Mouse (Mus musculus) olfactory bulb, adult 2 months (tissue): ENCODE results near the gene Secisbp2. TPM values are rescaled to one million over a fixed set of nuclear protein-coding genes. Genes with fewer than 3 reads are reported as not detected.

ENCODE experiments used
- H3K27ac ChIP-seq: fragments of 200-500 bp; 2 replicates; pipeline ENCODE4 v1.5.1; 2012; ENCODE audit warnings: low read depth, low read length; ENCODE audit not compliant: insufficient read depth
- H3K4me1 ChIP-seq: fragments of 200-500 bp; 2 replicates; pipeline ENCODE4 v1.6.1; 2012; ENCODE audit warnings: low read length; ENCODE audit not compliant: control insufficient read depth, insufficient read depth
- H3K4me3 ChIP-seq: fragments of 200-500 bp; 2 replicates; pipeline ENCODE4 v1.5.1; 2012; ENCODE audit warnings: mild to moderate bottlenecking, low read depth, low read length, moderate library complexity; ENCODE audit not compliant: insufficient read depth
- CTCF ChIP-seq: fragments of 200-500 bp; IDR thresholded peaks from 2 replicates; pipeline ENCODE4 v1.5.1; 2012; ENCODE audit warnings: low read depth, mild to moderate bottlenecking, low read length, moderate library complexity; ENCODE audit not compliant: insufficient read depth
- POLR2A ChIP-seq: fragments of 200-500 bp; IDR thresholded peaks from 2 replicates; pipeline ENCODE4 v1.6.1; 2012; ENCODE audit warnings: mild to moderate bottlenecking, low read depth, low read length, moderate library complexity; ENCODE audit not compliant: insufficient read depth
- WGBS: fragments of 180-500 bp; shearing (Covaris S2); methylation state at CpG from one replicate; pipeline ENCODE4 v1.1.7; 2018; 5-methylcytosine and 5-hydroxymethylcytosine counted together
- polyA plus RNA-seq: library from polyadenylated mRNA; stranded (reverse); fragments of >200 nt; gene quantifications from 2 replicates; pipeline ENCODE4 v1.2.4, GENCODE M21; 2012; ENCODE audit warnings: low replicate concordance; ENCODE audit not compliant: missing spikeins, insufficient read depth, insufficient read length

Secisbp2 gene
- polyA plus RNA-seq, 1 experiment, result not detected

DNA sequence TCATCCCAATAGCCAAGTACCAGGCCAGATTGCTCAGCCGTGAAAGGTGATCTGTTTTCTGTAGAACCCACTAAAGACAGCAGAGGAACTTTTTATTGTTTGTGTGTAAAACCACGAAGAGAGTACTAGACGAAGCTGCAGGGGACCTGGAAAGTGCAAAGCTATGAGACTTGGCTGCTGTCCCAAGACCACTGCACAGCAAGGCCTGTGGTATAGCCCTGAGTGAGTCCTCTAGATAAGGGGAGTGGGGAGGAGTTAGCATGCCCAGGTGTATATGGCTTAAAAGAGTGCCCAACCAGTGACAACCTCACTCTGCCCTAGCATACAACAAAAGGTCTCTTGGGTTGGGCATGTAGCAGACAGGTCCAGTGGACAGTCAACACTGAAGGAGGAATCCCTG lies 37.2 kb downstream of the Secisbp2 start:
- 45% methylated on average over 3 of the region's 3 CpGs for WGBS
- no peak for TF ChIP-seq POLR2A
- no peak for TF ChIP-seq CTCF
- no peaks in the 10 kb centered on the region for H3K4me1 ChIP-seq
- H3K27ac ChIP-seq, result no peak overlapping the region
- no peak overlapping the region for H3K4me3 ChIP-seq

DNA sequence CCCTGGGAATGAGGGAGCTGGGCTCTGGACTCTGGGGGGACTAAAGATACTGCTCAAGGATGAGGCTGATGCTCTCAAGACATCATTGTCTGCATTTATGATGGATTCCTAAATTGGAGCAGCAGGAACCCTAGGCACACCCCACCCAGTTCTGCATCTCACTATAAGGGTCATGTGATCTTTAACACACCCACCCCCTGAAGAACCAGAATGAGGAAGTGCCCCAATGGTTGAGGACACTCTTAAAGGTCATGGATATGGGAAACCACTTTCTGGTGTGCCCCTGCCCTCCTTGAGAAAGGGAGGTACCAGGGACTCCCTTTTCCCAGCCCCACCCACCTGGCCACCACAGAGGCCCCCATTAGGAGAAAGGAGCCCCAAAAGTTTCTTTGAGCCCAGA lies 45.0 kb downstream of the Secisbp2 start:
- no peaks in the 10 kb centered on the region for H3K4me1 ChIP-seq
- no peak overlapping the region for H3K27ac ChIP-seq
- no peak overlapping the region for H3K4me3 ChIP-seq
- no peak for TF ChIP-seq POLR2A
- no peak for TF ChIP-seq CTCF

DNA sequence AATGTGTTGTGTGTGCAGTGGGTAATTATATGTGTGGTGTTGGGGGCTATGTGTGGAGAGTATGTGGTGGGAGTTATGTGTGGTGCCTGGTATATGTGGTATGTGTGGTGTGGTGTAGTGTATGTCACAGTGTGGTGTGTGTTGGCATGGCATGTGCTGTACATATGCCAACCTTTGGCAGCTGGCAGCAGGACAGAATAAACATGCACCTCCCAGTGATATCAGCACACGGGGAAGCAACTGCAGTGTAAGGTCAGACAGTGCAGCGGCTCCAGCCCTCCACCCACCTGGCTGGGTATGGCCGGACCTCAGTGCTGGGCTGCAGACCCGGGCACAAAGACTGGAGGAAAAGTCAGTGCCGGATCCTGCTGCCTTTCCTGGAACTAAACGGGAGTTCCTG lies 46.0 kb downstream of the Secisbp2 start:
- H3K4me3 ChIP-seq, result no peak overlapping the region
- no peaks in the 10 kb centered on the region for H3K4me1 ChIP-seq
- H3K27ac ChIP-seq, result no peak overlapping the region
- TF ChIP-seq POLR2A (no peak), CTCF (no peak)
- 76% methylated on average over 6 of the region's 6 CpGs for WGBS

DNA sequence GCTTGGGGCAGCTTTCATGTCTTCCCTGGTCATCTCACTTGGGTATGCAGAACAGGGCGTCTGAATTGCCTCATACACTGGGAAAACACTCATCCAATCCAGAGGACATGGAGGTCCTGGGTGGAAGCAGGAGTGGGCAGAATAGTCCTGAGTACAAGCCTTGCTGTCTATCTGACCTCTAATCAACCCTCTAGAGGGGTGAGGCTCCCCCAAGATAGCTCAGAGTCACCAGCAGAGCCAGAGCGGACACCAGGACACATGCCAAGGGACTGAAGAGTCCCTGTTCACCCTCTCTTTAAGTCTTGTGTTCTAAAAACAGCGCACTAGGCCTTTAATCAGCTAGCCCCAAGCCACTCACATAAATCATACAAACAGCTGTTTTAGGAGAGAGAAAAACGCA lies 46.4 kb downstream of the Secisbp2 start:
- 80% methylated on average over 4 of the region's 4 CpGs for WGBS
- TF ChIP-seq POLR2A (no peak), CTCF (no peak)
- H3K4me3 ChIP-seq, result no peak overlapping the region
- H3K4me1 ChIP-seq, result no peaks in the 10 kb centered on the region
- H3K27ac ChIP-seq, result no peak overlapping the region

DNA sequence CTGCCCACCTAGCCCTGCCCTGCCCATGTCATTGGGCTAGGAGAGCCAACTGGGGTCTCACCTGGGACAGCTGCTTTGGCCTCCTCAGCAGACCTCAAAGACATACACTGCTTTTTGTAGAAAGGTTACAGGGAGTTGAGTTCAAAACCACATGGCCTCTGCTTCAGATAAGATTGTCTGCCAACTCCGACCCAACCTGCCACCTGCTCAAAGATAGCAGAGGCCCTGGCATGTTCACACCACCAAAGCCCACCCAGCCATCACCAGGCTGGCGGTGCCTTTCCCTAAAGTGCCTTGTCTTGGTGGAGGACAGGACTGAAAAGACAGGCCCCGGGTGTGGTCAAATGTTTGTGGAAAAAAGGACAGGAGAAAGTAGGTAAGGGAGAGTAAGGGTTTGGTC lies 46.8 kb downstream of the Secisbp2 start:
- TF ChIP-seq POLR2A (no peak), CTCF (no peak)
- 89% methylated on average over 3 of the region's 3 CpGs for WGBS
- no peak overlapping the region for H3K27ac ChIP-seq
- no peaks in the 10 kb centered on the region for H3K4me1 ChIP-seq
- H3K4me3 ChIP-seq, result no peak overlapping the region

DNA sequence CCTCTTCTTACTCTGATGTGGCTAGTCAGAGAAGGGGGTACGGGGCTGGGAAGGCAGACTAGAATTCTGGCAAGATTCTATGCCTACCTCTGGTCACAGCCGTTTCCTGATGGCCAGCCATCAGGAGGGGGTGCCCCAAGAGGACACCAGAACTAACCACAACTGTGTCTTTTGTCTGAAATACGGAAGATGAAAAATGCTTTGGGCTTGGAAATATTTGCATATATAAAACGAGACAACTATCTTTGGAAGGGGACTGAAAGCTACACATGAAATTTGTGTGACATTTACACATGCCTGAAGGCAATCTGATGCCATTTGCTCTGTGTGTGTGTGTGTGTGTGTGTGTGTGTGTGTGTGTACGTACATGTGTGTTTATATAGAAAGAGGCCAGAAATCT lies 52.4 kb downstream of the Secisbp2 start:
- no peak overlapping the region for H3K4me3 ChIP-seq
- H3K4me1 ChIP-seq, result peaks cover 24% of the 10 kb centered on the region
- TF ChIP-seq POLR2A (no peak), CTCF (no peak)
- WGBS, result 90% methylated on average over 5 of the region's 5 CpGs
- no peak overlapping the region for H3K27ac ChIP-seq

DNA sequence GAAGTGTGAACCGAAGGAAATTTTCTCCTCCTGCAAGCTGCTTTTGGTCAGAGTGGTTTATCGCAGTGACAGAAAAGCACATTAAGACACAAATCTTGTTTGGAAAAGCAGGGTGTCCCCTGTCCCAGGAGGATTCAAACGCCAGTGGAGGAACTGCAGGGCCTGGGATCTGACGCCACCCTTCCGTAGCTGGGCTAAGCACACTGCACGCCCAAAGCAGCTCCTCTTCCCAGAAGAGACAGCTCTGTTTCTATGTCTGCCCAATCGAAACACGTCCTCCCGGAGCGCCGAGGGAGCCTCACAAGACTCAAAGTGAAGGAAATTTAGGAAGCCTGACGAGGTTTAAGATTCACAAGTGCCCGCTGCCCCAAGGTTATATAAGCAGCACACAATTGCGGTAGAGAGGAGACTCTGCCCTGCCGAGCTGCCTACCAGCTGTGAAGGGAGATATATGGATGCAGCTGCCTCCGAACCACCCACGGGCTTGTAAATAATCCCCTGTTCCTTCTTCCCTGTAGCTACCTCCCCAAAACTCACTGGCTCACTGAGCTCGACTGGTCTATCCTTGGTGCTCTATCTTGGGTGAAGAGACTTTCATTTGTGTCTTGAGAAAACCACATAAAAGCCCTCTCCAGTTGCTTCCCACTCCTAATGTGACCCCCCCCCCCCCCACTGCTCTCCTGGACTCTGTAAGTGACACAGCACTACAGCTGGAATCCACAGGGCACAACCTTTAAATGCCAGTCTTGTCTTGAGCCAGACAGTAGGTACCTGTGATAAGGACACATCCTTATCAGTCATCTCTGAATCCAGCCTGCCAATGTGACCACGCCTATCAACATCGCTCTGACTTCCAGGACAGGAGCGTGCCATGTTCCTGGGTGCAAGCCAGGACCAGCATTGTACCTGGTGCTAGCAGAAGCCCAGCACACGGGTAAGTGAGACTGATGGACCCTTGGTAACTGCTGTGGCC lies 54.7 kb downstream of the Secisbp2 start:
- peaks cover 24% of the 10 kb centered on the region for H3K4me1 ChIP-seq
- TF ChIP-seq CTCF (no peak), POLR2A (no peak)
- H3K4me3 ChIP-seq, result no peak overlapping the region
- H3K27ac ChIP-seq, result peak overlapping the region; percentile 95
- WGBS, result 41% methylated on average over 22 of the region's 22 CpGs

DNA sequence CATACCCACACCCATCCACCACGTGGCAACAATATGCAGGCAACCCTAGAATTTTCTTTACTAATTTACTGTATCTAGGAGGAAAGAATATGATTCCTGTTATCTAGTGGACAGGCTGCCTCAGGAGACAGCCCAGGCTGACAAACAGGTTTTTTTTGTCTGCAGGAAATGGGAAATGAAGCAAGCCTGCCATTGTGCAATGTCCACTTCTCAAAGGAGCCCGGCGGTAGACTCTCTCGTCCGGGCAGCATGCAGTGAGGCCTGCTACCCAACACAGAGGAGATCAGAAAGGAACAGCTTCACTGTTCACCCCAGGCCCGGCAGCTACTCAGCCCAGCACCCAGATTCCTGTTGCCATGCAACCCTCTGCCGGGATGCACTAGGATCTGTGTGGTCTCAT lies 59.2 kb downstream of the Secisbp2 start:
- TF ChIP-seq CTCF (no peak), POLR2A (no peak)
- Histone ChIP-seq H3K27ac (no peak overlapping the region), H3K4me1 (peaks cover 20% of the 10 kb centered on the region), H3K4me3 (no peak overlapping the region)
- 59% methylated on average over 7 of the region's 7 CpGs for WGBS

DNA sequence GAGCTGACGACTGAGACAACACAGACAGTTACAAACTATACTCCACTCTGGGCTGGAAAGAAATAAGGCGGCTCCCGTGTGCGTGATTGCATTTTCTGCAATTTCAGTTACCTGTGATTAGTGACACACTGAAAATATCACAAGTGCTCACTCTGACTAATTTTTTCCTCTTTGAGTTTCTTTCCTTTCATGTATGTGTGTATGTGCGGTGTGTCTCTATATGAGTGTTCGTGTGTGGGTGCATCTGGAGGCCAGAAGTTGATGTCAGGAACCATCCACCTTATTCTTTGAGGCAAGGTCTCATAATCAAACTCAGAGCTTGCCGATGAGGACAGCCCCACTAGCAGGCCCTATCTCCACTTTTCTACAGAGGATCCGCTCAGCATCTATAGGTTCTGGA lies 60.5 kb downstream of the Secisbp2 start:
- TF ChIP-seq POLR2A (no peak), CTCF (no peak)
- H3K27ac ChIP-seq, result no peak overlapping the region
- H3K4me1 ChIP-seq, result peaks cover 9% of the 10 kb centered on the region; the same call in 1 of the 2 replicates
- 91% methylated on average over 8 of the region's 8 CpGs for WGBS
- H3K4me3 ChIP-seq, result no peak overlapping the region
